8 mouse cellular contexts compared by ENCODE assay signal in the genomic region with DNA sequence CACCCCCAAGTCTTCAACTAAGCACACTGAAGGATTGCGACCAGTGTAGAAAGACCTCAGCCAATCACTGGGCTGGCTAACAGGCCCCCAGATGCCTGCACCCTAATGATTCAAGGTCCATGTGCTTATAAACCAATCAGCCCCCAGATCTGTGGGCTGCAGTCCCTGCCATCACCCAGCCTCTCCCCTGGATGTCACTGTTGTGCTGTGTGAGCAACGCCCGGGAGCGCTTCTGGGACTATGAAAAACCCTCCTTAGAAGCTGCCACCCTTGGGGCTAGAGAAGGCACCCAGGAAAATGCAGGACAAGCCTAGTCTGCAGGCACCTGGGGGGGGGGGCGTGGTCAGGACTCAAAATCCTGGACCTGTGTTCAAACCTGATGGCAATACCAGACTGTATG.
A peak's percentile ranks its signal among the peaks of the same experiment; 100 is the strongest.
DNase-seq lines count a peak whose midpoint lies in the region; ATAC-seq and TF ChIP-seq lines count a peak whose summit lies in the region.

No protein-coding gene starts in this region.

- H3K36me3 ChIP-seq in heart, postnatal 0 days (replicated peaks; ENCODE audit: control insufficient read depth, insufficient read depth, low read length) = no peaks in the 10 kb centered on the region
- H3K36me3 ChIP-seq in forebrain, postnatal 0 days (ENCODE audit: insufficient read depth) = no peaks in the 10 kb centered on the region

- no peak overlapping the region for H3K27ac ChIP-seq in heart, postnatal 0 days (ENCODE audit: low read depth)
- no peak overlapping the region for H3K27ac ChIP-seq in forebrain, postnatal 0 days (ENCODE audit: low read depth, low read length)

- H3K9ac ChIP-seq in heart, postnatal 0 days (replicated peaks; ENCODE audit: low read depth, low read length) = no peak overlapping the region
- no peak overlapping the region for H3K9ac ChIP-seq in forebrain, postnatal 0 days

- DNase-seq in heart, postnatal 0 days (ENCODE audit: low spot score) = no peak
- DNase-seq in heart, adult 8-10 months (ENCODE audit: low spot score) = no peak
- DNase-seq in thymus, postnatal 25 days = peak; percentile 7
- DNase-seq in thymus, postnatal 10 days (ENCODE audit: low spot score in 2 of 2) = no peak
- DNase-seq in forebrain, postnatal 0 days = peak; percentile 75
- peak; percentile 42 to 49 for DNase-seq in layer of hippocampus, postnatal 25 days (ENCODE audit: extremely low spot score in 1 of 2, low spot score in 1 of 2)
- DNase-seq in retina, embryonic 14.5 days (ENCODE audit: low spot score) = peak; percentile 77
- DNase-seq in urinary bladder, postnatal 25 days (ENCODE audit: low spot score) = no peak

- H3K4me2 ChIP-seq in heart, postnatal 0 days (ENCODE audit: low read depth, low read length) = no peak overlapping the region
- H3K4me2 ChIP-seq in forebrain, postnatal 0 days (ENCODE audit: low read depth) = no peak overlapping the region

- H3K4me1 ChIP-seq in heart, postnatal 0 days (ENCODE audit: control insufficient read depth, insufficient read depth) = no peaks in the 10 kb centered on the region
- H3K4me1 ChIP-seq in forebrain, postnatal 0 days (ENCODE audit: insufficient read depth) = no peaks in the 10 kb centered on the region

- H3K9me3 ChIP-seq in heart, postnatal 0 days (replicated peaks; ENCODE audit: control insufficient read depth, low read length) = no peaks in the 10 kb centered on the region
- no peaks in the 10 kb centered on the region for H3K9me3 ChIP-seq in forebrain, postnatal 0 days (ENCODE audit: low read length)

- 46% methylated on average over 5 of the region's 5 CpGs for WGBS in heart, postnatal 0 days
- WGBS in forebrain, postnatal 0 days = 22% methylated on average over 5 of the region's 5 CpGs

- H3K4me3 ChIP-seq in heart, postnatal 0 days (ENCODE audit: low read depth, low read length) = no peak overlapping the region
- no peak overlapping the region for H3K4me3 ChIP-seq in forebrain, postnatal 0 days (ENCODE audit: low read depth, low read length)

- peak; percentile 63 for TF ChIP-seq CTCF in heart, postnatal 0 days (IDR thresholded peaks at IDR 0.05; ENCODE audit: low read depth)
- TF ChIP-seq CTCF in forebrain, postnatal 0 days (IDR thresholded peaks at IDR 0.05; ENCODE audit: low read depth) = peak; percentile 86

- ATAC-seq in heart, postnatal 0 days (ENCODE audit: insufficient read depth, low read depth) = no peak
- peak; percentile 94 for ATAC-seq in forebrain, postnatal 0 days

- H3K27me3 ChIP-seq in heart, postnatal 0 days (ENCODE audit: control insufficient read depth, insufficient read depth, low read length) = no peaks in the 10 kb centered on the region
- peaks cover 28% of the 10 kb centered on the region for H3K27me3 ChIP-seq in forebrain, postnatal 0 days (ENCODE audit: insufficient read depth, low read length)

- TF ChIP-seq EP300 in heart, postnatal 0 days (IDR thresholded peaks at IDR 0.05; ENCODE audit: low read depth) = no peak

Comparison
In these comparisons a context has a peak if more than half of its experiments do, and no peak if none do; other contexts are left out.
1. DNase-seq: peak in thymus, postnatal 25 days (single experiment), forebrain, postnatal 0 days (single experiment), layer of hippocampus, postnatal 25 days (2 of 2) and retina, embryonic 14.5 days (single experiment); none in heart, postnatal 0 days (single experiment), heart, adult 8-10 months (single experiment), thymus, postnatal 10 days (0 of 2) and urinary bladder, postnatal 25 days (single experiment).